Comparison of ENCODE assay signal across 19 mouse cellular contexts in the genomic region with DNA sequence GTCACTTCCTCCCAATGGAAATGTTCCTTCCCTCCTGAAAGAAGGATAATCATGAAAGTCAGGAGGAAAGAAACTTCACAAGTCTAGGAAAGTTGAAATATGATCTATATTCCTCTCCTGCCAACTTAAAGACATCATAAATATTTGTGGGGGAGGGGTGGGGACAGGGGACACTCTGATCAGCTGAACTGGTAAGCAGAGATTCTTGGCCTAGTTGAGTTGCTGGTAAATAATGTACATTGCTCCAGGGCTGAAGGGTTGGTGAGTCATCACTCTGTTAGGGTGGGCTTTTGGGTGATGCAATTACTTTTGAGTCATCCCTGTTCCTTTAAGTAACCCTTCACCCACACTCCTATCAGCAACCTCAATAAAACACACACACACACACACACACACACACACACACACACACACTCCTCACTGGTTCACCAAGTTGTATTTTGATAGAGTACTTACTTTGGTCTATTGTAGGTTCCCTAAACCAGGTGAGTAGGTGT. TPM values are rescaled to one million over a fixed set of nuclear protein-coding genes. Genes with fewer than 3 reads are reported as not detected.
DNase-seq lines count a peak whose midpoint lies in the region; TF ChIP-seq lines count a peak whose summit lies in the region.
"Had no signal": no experiment of that assay in that cellular context is flagged by ENCODE, and none has a peak within 500 bp of the region (broad histone marks: within the 10 kb centered on the region; RNA-seq: fewer than 3 reads in every experiment).

No protein-coding gene starts in this region.

- H3K27me3 ChIP-seq in C2C12 (ENCODE audit: control insufficient read depth, insufficient read depth, insufficient read length) (no peaks in the 10 kb centered on the region), myocyte (ENCODE audit: control insufficient read depth, insufficient read depth, insufficient read length) (no peaks in the 10 kb centered on the region)
- no peaks in the 10 kb centered on the region for H3K27me3 ChIP-seq in heart, adult 2 months (ENCODE audit: control insufficient read depth, insufficient read depth, low read length)
- H3K27me3 ChIP-seq: embryonic facial prominence, embryonic 12.5 days; embryonic facial prominence, embryonic 15.5 days; forebrain, embryonic 12.5 days; forebrain, embryonic 15.5 days; hindbrain, embryonic 12.5 days; hindbrain, embryonic 15.5 days; Patski had no signal

- H3K4me2 ChIP-seq in myocyte (ENCODE audit: low read depth) = peak overlapping the region; percentile 26
- H3K4me2 ChIP-seq: embryonic facial prominence, embryonic 12.5 days; embryonic facial prominence, embryonic 15.5 days; forebrain, embryonic 12.5 days; forebrain, embryonic 15.5 days; heart, embryonic 11.5 days; hindbrain, embryonic 12.5 days; hindbrain, embryonic 15.5 days had no signal

- no peak overlapping the region for H3ac ChIP-seq in C2C12 (ENCODE audit: control insufficient read depth, insufficient read length, low read depth)
- no peak overlapping the region for H3ac ChIP-seq in myocyte (ENCODE audit: control insufficient read depth, insufficient read length)

- TF ChIP-seq EP300 in heart, adult 2 months (IDR thresholded peaks at IDR 0.05; ENCODE audit: insufficient read depth, low read depth, low read length) = no peak

- no peak for TF ChIP-seq POLR2A in bone marrow macrophage, adult 2 months (IDR thresholded peaks at IDR 0.05; ENCODE audit: borderline replicate concordance, low read depth, low read length)
- TF ChIP-seq POLR2A in myocyte (IDR thresholded peaks at IDR 0.05; ENCODE audit: insufficient read length, low read depth) = no peak
- no peak for TF ChIP-seq POLR2A in heart, adult 2 months (IDR thresholded peaks at IDR 0.05; ENCODE audit: insufficient read depth, low read depth, low read length)

- H3K4me1 ChIP-seq in bone marrow macrophage, adult 2 months (ENCODE audit: control insufficient read depth, insufficient read depth, low read length) = peaks cover 30% of the 10 kb centered on the region
- H3K4me1 ChIP-seq in heart, adult 2 months (ENCODE audit: control insufficient read depth, insufficient read depth, low read length) = no peaks in the 10 kb centered on the region
- H3K4me1 ChIP-seq: embryonic facial prominence, embryonic 12.5 days; embryonic facial prominence, embryonic 15.5 days; forebrain, embryonic 12.5 days; forebrain, embryonic 15.5 days; hindbrain, embryonic 12.5 days; hindbrain, embryonic 15.5 days had no signal

- no peak for DNase-seq in heart, adult 2 months
- no peak for DNase-seq in cerebellum, adult 9-10 months
- no peak for DNase-seq in cerebellum, postnatal 14 days
- DNase-seq: B cell, adult 2 months; cerebellum, adult 11-12 months; cerebellum, adult 8-10 months; cerebellum, postnatal 25 days had no signal

- H3K4me3 ChIP-seq in C2C12 (ENCODE audit: insufficient read depth, poor library complexity, severe bottlenecking) (no peak overlapping the region), myocyte (no peak overlapping the region)
- H3K4me3 ChIP-seq in bone marrow macrophage, adult 2 months (ENCODE audit: insufficient read depth, low read length) = no peak overlapping the region
- H3K4me3 ChIP-seq in heart, adult 2 months = no peak overlapping the region
- H3K4me3 ChIP-seq: embryonic facial prominence, embryonic 12.5 days; embryonic facial prominence, embryonic 15.5 days; erythroblast, embryonic 14.5 days; forebrain, embryonic 12.5 days; forebrain, embryonic 15.5 days; hindbrain, embryonic 12.5 days; hindbrain, embryonic 15.5 days had no signal

- no peak for TF ChIP-seq CTCF in C2C12 (IDR thresholded peaks at IDR 0.05; ENCODE audit: control insufficient read depth, insufficient read depth, insufficient read length)
- TF ChIP-seq CTCF in bone marrow macrophage, adult 2 months (IDR thresholded peaks at IDR 0.05; ENCODE audit: low read depth, low read length) = no peak
- no peak for TF ChIP-seq CTCF in heart, adult 2 months (IDR thresholded peaks at IDR 0.05)

- peak overlapping the region; percentile 80 for H3K27ac ChIP-seq in bone marrow macrophage, adult 2 months (ENCODE audit: insufficient read depth, low read depth, low read length)
- no peak overlapping the region for H3K27ac ChIP-seq in heart, adult 2 months
- H3K27ac ChIP-seq: embryonic facial prominence, embryonic 12.5 days; embryonic facial prominence, embryonic 15.5 days; forebrain, embryonic 12.5 days; forebrain, embryonic 15.5 days; hindbrain, embryonic 12.5 days; hindbrain, embryonic 15.5 days had no signal

- H3K36me3 ChIP-seq in C2C12 (ENCODE audit: control insufficient read depth, insufficient read depth) (no peaks in the 10 kb centered on the region), myocyte (ENCODE audit: control insufficient read depth, insufficient read depth) (no peaks in the 10 kb centered on the region)
- H3K36me3 ChIP-seq in heart, adult 2 months (ENCODE audit: control insufficient read depth, insufficient read depth, low read length) = no peaks in the 10 kb centered on the region
- H3K36me3 ChIP-seq: embryonic facial prominence, embryonic 12.5 days; embryonic facial prominence, embryonic 15.5 days; forebrain, embryonic 12.5 days; forebrain, embryonic 15.5 days; hindbrain, embryonic 12.5 days; hindbrain, embryonic 15.5 days had no signal

- intact Hi-C loops in heart, adult 2 months (cut with DNase I) = no loop called here

- no peak overlapping the region for H3K9ac ChIP-seq in heart, adult 2 months (ENCODE audit: low read depth, low read length)
- H3K9ac ChIP-seq: embryonic facial prominence, embryonic 12.5 days; embryonic facial prominence, embryonic 15.5 days; forebrain, embryonic 12.5 days; forebrain, embryonic 15.5 days; hindbrain, embryonic 12.5 days; hindbrain, embryonic 15.5 days had no signal

- H3K79me3 ChIP-seq in C2C12 (ENCODE audit: low read depth) = no peaks in the 10 kb centered on the region

- H3K79me2 ChIP-seq in C2C12 (ENCODE audit: control insufficient read depth, insufficient read depth) (no peaks in the 10 kb centered on the region), myocyte (ENCODE audit: control insufficient read depth, insufficient read depth) (no peaks in the 10 kb centered on the region)
- no peaks in the 10 kb centered on the region for H3K79me2 ChIP-seq in heart, adult 2 months (replicated peaks; ENCODE audit: control insufficient read depth, insufficient read depth, low read length)

TF ChIP-seq in C2C12, 6 proteins besides CTCF, POLR2A, EP300 and RAD21:
- TF ChIP-seq CEBPB (IDR thresholded peaks at IDR 0.05; ENCODE audit: low read depth) = peak; percentile 64
- no peak for TF ChIP-seq MYOD1 (IDR thresholded peaks at IDR 0.05; ENCODE audit: control insufficient read depth, insufficient read length, low read depth)
TF ChIP-seq in C2C12: peak in this region for 1.

TF ChIP-seq in myocyte, 11 proteins besides CTCF, POLR2A, EP300 and RAD21:
- no peak for TF ChIP-seq MYOD1 (IDR thresholded peaks at IDR 0.05; ENCODE audit: control insufficient read depth in 1 of 3, insufficient read length in 2 of 3, low read depth in 2 of 3)
- peak; percentile 56 for TF ChIP-seq CEBPB (IDR thresholded peaks at IDR 0.05; ENCODE audit: insufficient read depth, poor library complexity, severe bottlenecking)

RNA-seq across cellular contexts. Expression of gene Ccdc71l, which starts 56.0 kb away (rescaled TPM):
- polyA plus RNA-seq in C2C12 (2012; fragmentation: generic; extraction: Trizol) = 2.6 TPM
- 24.0 and 24.5 TPM in 2 replicates for polyA plus RNA-seq in bone marrow macrophage, adult 2 months (2012; ENCODE audit: insufficient read depth, insufficient read length, missing spikeins)
- 3.0 TPM for polyA plus RNA-seq in myocyte (2012; fragmentation: generic; extraction: Trizol)
- 10 to 100 TPM in 1 of 2 experiments, 1 to 10 TPM in 1; 9.3 to 10.4 TPM for total RNA-seq in heart, adult 2 months (2021)
- 6.5 and 7.3 TPM in 2 replicates for polyA plus RNA-seq in heart, adult 2 months (2012; rRNA removed)
